Mouse (Mus musculus): ENCODE data around the gene Psen1. TPM values are rescaled to one million over a fixed set of nuclear protein-coding genes. Genes with fewer than 3 reads are reported as not detected.

Gene Psen1
- polyA plus RNA-seq (2012; rRNA removed; ENCODE audit: low replicate concordance): 15.6 and 26.4 TPM in 2 replicates

DNA sequence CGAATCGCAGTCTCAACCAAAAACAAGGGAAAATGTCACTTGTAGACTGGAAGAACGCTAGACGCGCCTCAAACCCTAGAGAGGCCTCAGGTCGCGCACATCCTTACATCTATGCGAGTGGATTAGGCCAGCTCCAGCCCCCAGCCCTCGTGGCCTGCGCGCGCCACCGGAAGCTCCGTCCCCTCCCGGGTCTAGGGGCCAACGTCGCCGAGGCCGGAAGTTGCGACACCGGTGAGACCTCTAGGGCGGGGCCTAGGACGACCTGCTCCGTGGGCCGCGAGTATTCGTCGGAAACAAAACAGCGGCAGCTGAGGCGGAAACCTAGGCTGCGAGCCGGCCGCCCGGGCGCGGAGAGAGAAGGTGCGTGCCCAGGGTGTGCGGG lies at the start of gene Psen1:
Gene Psen1 (plus strand): TSS at position 219 of the 382 bp plus-strand sequence.

DNA sequence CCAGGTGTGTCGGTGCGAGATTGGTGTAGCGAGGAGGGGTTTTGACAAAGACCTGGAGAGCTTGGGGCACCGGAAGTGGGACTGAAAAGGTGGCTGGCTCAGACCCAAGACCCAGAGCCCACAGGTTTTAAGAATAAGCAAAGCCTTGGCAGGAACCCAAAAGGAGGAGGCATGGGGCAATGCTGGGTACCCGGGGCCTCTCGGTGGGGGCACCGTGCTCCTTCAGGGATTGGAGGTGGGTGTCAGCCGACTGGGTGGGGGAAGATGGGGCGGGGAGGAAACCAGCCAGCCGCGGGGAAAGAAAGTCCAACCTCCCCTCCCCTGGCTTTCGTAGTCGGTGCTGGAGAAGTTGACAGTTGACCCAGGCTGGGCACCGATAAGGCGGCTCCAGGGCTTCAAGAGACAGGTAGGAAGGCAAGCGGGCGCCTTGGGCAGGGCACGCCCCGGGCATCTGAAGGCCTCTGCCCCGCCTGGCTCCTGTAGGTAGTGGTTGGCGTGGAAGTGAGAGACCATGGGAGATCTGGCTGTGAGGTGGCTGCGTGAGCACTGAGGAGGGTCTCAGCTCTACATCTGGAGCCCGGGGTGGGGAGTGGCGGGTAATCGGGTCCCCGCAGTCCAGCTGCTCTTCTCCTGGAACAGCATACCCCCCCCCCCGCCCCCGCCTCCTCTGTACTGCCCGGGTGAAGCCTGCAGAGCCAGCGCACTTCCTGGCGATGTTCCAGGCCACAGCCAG lies 75.5 kb downstream of the Psen1 start, which contains the start of gene Papln:
Gene Papln (plus strand): TSS at position 324 of the 733 bp plus-strand sequence.

Other genes with a start within 250 kb of the Psen1 start
- gene Dpf3, start 200.4 kb upstream of the Psen1 start, polyA plus RNA-seq (2012; rRNA removed; ENCODE audit: low replicate concordance): 1.8 and 4.0 TPM in 2 replicates
- 27.4 and 39.4 TPM in 2 replicates for gene Dcaf4, start 167.7 kb upstream of the Psen1 start, polyA plus RNA-seq (2012; rRNA removed; ENCODE audit: low replicate concordance)
- gene Zfyve1, start 90.9 kb upstream of the Psen1 start, polyA plus RNA-seq (2012; rRNA removed; ENCODE audit: low replicate concordance): 25.4 and 33.6 TPM in 2 replicates
- 22.9 and 32.0 TPM in 2 replicates for gene Rbm25, start 56.9 kb upstream of the Psen1 start, polyA plus RNA-seq (2012; rRNA removed; ENCODE audit: low replicate concordance)
- gene Papln, start 75.5 kb downstream of the Psen1 start, polyA plus RNA-seq (2012; rRNA removed; ENCODE audit: low replicate concordance): 35.9 and 84.8 TPM in 2 replicates
- 58.2 and 70.4 TPM in 2 replicates for gene Numb, start 233.8 kb downstream of the Psen1 start, polyA plus RNA-seq (2012; rRNA removed; ENCODE audit: low replicate concordance)